Mouse (Mus musculus): ENCODE measurements at regions not wholly inside any gene's neighbourhood (a gene's known extent, or its start where the extent isn't known, plus 50 kb on each side); places are given as distances from the start of the nearest gene placed in this dataset.

GRCm38 (mm10) chr5:73781190-73781940, 130.2 kb downstream of the Spata18 start:
- TF ChIP-seq CTCF (IDR thresholded peaks at IDR 0.05; ENCODE audit: extremely low read depth, insufficient read length, insufficient replicate concordance, low read depth, low read length) = no peak
- no peak for TF ChIP-seq POLR2A (IDR thresholded peaks at IDR 0.05; ENCODE audit: low read depth, low read length)

All from small intestine, adult 2 months (tissue).